ENCODE assay signal across 9 mouse cellular contexts in the genomic region with DNA sequence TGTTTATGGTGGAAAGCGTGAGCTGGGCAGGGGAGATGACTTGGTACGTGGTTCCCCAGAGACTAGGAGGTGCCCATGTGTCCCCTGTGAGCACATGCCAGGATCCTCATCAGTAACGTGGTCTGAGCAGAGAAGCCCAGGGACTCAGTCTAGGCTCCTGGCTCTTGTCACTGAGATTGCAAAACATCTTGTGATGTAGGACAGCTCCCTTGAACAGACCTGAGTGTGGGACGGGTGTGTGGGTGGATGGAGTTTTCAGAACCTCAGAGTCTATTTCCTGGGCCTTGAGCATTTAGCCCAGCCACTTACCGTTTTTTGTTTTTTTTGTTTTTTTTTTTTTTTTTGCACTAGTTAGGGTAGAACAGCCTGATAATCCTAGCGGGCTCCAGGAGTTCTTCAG. TPM values are rescaled to one million over a fixed set of nuclear protein-coding genes. Genes with fewer than 3 reads are reported as not detected.
DNase-seq lines count a peak whose midpoint lies in the region; TF ChIP-seq lines count a peak whose summit lies in the region.
"Had no signal": no experiment of that assay in that cellular context is flagged by ENCODE, and none has a peak within 500 bp of the region (broad histone marks: within the 10 kb centered on the region; RNA-seq: fewer than 3 reads in every experiment).

No protein-coding gene starts in this region.

- H3K4me3 ChIP-seq in MEL (ENCODE audit: control insufficient read depth in 1 of 2, insufficient read depth in 1 of 2, low read depth in 2 of 2, low read length in 2 of 2) (peak overlapping the region; percentile 75 to 79), myocyte (no peak overlapping the region)
- H3K4me3 ChIP-seq in layer of hippocampus, adult 2 months: peak overlapping the region; percentile 15; the same call in 1 of the 2 replicates

- TF ChIP-seq POLR2A in MEL (IDR thresholded peaks at IDR 0.05; ENCODE audit: control insufficient read depth in 1 of 2, insufficient read depth in 1 of 2, low read depth in 1 of 2, low read length in 2 of 2, poor library complexity in 1 of 2) (no peak), myocyte (IDR thresholded peaks at IDR 0.05; ENCODE audit: insufficient read length, low read depth) (no peak)

- peaks cover 0 to 14% of the 10 kb centered on the region in 2 experiments; a peak in 3 of 4 replicates for H3K4me1 ChIP-seq in MEL (ENCODE audit: control insufficient read depth in 1 of 2, insufficient read depth in 2 of 2, low read length in 2 of 2)

- H3K36me3 ChIP-seq in MEL (ENCODE audit: control insufficient read depth in 1 of 2, insufficient read depth in 2 of 2, low read length in 2 of 2) (peaks cover 5 to 13% of the 10 kb centered on the region in 2 experiments), myocyte (ENCODE audit: control insufficient read depth, insufficient read depth) (no peaks in the 10 kb centered on the region)

- no peak for TF ChIP-seq CTCF in MEL (IDR thresholded peaks at IDR 0.05 in 2 of 3, conservative IDR thresholded peaks at IDR 0.05 in 1 of 3; ENCODE audit: control insufficient read depth in 1 of 3, insufficient read depth in 1 of 3, low read depth in 2 of 3, low read length in 3 of 3, poor library complexity in 1 of 3, severe bottlenecking in 1 of 3)
- TF ChIP-seq CTCF in layer of hippocampus, adult 2 months (conservative IDR thresholded peaks at IDR 0.05): no peak

- TF ChIP-seq RAD21 in MEL (IDR thresholded peaks at IDR 0.05; ENCODE audit: low read depth, low read length): no peak

- H3ac ChIP-seq in myocyte (ENCODE audit: control insufficient read depth, insufficient read length): no peak overlapping the region

- H3K79me2 ChIP-seq in MEL (ENCODE audit: control insufficient read depth, insufficient read depth, low read length, poor library complexity) (peaks cover 47% of the 10 kb centered on the region), myocyte (ENCODE audit: control insufficient read depth, insufficient read depth) (peaks cover 13% of the 10 kb centered on the region)

- H3K27me3 ChIP-seq in MEL (ENCODE audit: control insufficient read depth in 1 of 2, insufficient read depth in 2 of 2, low read length in 2 of 2) (no peaks in the 10 kb centered on the region), myocyte (ENCODE audit: control insufficient read depth, insufficient read depth, insufficient read length) (no peaks in the 10 kb centered on the region)

- H3K27ac ChIP-seq in MEL (ENCODE audit: control insufficient read depth, low read depth, low read length): no peak overlapping the region
- H3K27ac ChIP-seq in layer of hippocampus, adult 2 months: peak overlapping the region; percentile 88

- H3K4me2 ChIP-seq in myocyte (ENCODE audit: low read depth): peak overlapping the region; percentile 81

- no peaks in the 10 kb centered on the region for H3K9me3 ChIP-seq in MEL (replicated peaks; ENCODE audit: insufficient read depth, low read length)

- no peak for TF ChIP-seq EP300 in MEL (IDR thresholded peaks at IDR 0.05; ENCODE audit: low read depth in 1 of 2, low read length in 2 of 2)

- peak; percentile 42 for DNase-seq in layer of hippocampus, adult 11-12 months (ENCODE audit: low spot score)
- no peak for DNase-seq in layer of hippocampus, postnatal 10 days (ENCODE audit: low spot score in 2 of 2)
- no peak for DNase-seq in MEL (ENCODE audit: low read depth, low spot score)
- DNase-seq in layer of hippocampus, adult 2 months (ENCODE audit: low spot score in 2 of 2): peak; percentile 43 to 58
- DNase-seq in ovary, postnatal 10 days (ENCODE audit: low spot score): no peak
- no peak for DNase-seq in adrenal gland, adult 8-10 months
- DNase-seq in lung, postnatal 25 days (ENCODE audit: low spot score): no peak
- DNase-seq: lung, postnatal 14 days had no signal

- peak overlapping the region; percentile 83 for H3K9ac ChIP-seq in MEL (ENCODE audit: control insufficient read depth, low read depth, low read length, poor library complexity, severe bottlenecking)

TF ChIP-seq in MEL, 35 proteins besides CTCF, POLR2A, EP300 and RAD21:
- TF ChIP-seq MYC (IDR thresholded peaks at IDR 0.05; ENCODE audit: low read depth, low read length) (0 out of 2 replicates have a peak, but pooled peaks have one; percentile 15), MAX (IDR thresholded peaks at IDR 0.05; ENCODE audit: low read length) (no peak), ZC3H11A (IDR thresholded peaks at IDR 0.05; ENCODE audit: low read depth, low read length) (no peak), MXI1 (IDR thresholded peaks at IDR 0.05; ENCODE audit: low read depth, low read length) (peak; percentile 9; the same call in 1 of the 2 replicates), JUND (IDR thresholded peaks at IDR 0.05; ENCODE audit: low read depth, low read length) (no peak), TBP (IDR thresholded peaks at IDR 0.05; ENCODE audit: low read depth, low read length) (no peak), E2F4 (IDR thresholded peaks at IDR 0.05; ENCODE audit: borderline replicate concordance, low read depth, low read length) (no peak)

TF ChIP-seq in myocyte, 11 proteins besides CTCF, POLR2A, EP300 and RAD21:
- no peak for TF ChIP-seq CEBPB (IDR thresholded peaks at IDR 0.05; ENCODE audit: insufficient read depth, poor library complexity, severe bottlenecking)
- TF ChIP-seq REST (IDR thresholded peaks at IDR 0.05; ENCODE audit: insufficient read depth, insufficient read length): no peak
- TF ChIP-seq MYOG (IDR thresholded peaks at IDR 0.05; ENCODE audit: control insufficient read depth in 1 of 3, insufficient read depth in 1 of 3, insufficient read length in 2 of 3, low read depth in 2 of 3): no peak
- TF ChIP-seq SRF (IDR thresholded peaks at IDR 0.05; ENCODE audit: control insufficient read depth, insufficient read length, low read depth): no peak
- no peak for TF ChIP-seq TCF12 (IDR thresholded peaks at IDR 0.05; ENCODE audit: insufficient read depth, poor library complexity, severe bottlenecking)
- no peak for TF ChIP-seq USF1 (IDR thresholded peaks at IDR 0.05; ENCODE audit: low read depth)
- TF ChIP-seq MAX (IDR thresholded peaks at IDR 0.05; ENCODE audit: low read depth): no peak
- no peak for TF ChIP-seq E2F4 (IDR thresholded peaks at IDR 0.05; ENCODE audit: insufficient read depth)
- no peak for TF ChIP-seq TCF3 (IDR thresholded peaks at IDR 0.05; ENCODE audit: insufficient read length, low read depth)
- TF ChIP-seq POLR2AphosphoS2 (IDR thresholded peaks at IDR 0.05; ENCODE audit: insufficient read length, low read depth): no peak
- TF ChIP-seq MYOD1 (IDR thresholded peaks at IDR 0.05; ENCODE audit: control insufficient read depth in 1 of 3, insufficient read length in 2 of 3, low read depth in 2 of 3): no peak

RNA-seq across cellular contexts. Expression of gene Slc19a1, which starts 3.4 kb away (rescaled TPM):
- 10 to 100 TPM; 26.5 to 26.7 TPM for total RNA-seq in layer of hippocampus, postnatal 10 days (2021)
- total RNA-seq in MEL (2012; rRNA removed): 57.7 and 65.3 TPM in 2 replicates
- polyA plus RNA-seq in MEL (2012; ENCODE audit: insufficient read depth in 1 of 2, insufficient read length in 2 of 2, low read depth in 1 of 2, low replicate concordance in 2 of 2, missing spikeins in 1 of 2): 10 to 100 TPM in 1 of 2 experiments, not detected in 1; 86.4 TPM
- total RNA-seq in layer of hippocampus, adult 2 months (2021): 10 to 100 TPM; 21.1 to 21.6 TPM
- polyA plus RNA-seq in myocyte (2012; fragmentation: generic; extraction: Trizol): 23.0 TPM
- total RNA-seq in adrenal gland, adult 8-10 months (2022): 10 to 100 TPM; 15.9 to 21.1 (median 18.1) TPM

Comparison
In these comparisons a context has a peak if more than half of its experiments do, and no peak if none do; other contexts are left out.
1. DNase-seq: peak in layer of hippocampus, adult 11-12 months (single experiment) and layer of hippocampus, adult 2 months (2 of 2); none in layer of hippocampus, postnatal 10 days (0 of 2), MEL (single experiment), ovary, postnatal 10 days (single experiment), adrenal gland, adult 8-10 months (single experiment) and lung, postnatal 25 days (single experiment).